Mouse (Mus musculus): ENCODE data around the gene Mien1. TPM values are rescaled to one million over a fixed set of nuclear protein-coding genes. Genes with fewer than 3 reads are reported as not detected.

The Mien1 gene
- total RNA-seq, 2 experiments from 2014 or later = 53.5 to 55.3 TPM

DNA sequence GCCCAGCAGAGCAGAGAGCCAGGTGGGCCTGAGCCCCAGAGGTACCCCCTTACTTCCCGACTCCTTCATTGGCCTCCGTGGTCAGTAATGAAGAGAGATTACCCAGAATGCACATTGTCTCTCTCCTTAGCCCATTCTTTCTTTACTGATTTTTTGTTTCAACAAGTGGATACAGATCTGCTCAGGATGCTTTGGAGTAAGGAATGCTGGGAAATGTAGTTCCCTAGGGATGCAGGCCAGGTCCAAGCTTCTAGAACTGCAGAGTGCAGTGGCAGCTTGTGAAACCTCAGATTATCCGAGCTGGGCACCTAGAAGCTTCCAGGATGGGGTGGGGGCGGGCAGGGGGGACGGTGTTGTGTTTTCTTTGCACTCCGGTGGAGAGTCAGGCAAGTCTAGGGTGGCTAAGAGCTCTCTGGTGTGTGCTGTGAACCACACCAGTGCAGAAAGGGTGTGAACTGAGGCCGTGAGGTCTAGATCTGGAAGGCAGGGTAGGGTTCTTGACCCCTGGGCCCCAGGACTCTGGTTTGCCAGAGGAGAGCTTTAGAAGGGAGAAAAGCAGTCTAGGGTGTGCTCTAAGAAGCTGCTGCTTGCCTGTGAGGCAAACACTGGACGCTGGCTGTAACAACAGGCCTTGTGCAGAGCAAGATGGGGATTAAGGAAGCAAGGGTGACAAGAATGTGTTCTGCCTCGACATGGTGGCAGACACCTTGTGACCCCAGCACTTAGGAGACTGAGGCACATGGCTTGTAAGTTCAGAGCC, 6.9 kb downstream of the Mien1 start:
- DNase-seq (ENCODE audit: low spot score in 2 of 2) = no peak

- no peak for DNase-seq (ENCODE audit: low spot score in 2 of 2)
Observed at GRCm38 (mm10) chr11:98428436-98428835, 10.4 kb downstream of the Mien1 start.

DNA sequence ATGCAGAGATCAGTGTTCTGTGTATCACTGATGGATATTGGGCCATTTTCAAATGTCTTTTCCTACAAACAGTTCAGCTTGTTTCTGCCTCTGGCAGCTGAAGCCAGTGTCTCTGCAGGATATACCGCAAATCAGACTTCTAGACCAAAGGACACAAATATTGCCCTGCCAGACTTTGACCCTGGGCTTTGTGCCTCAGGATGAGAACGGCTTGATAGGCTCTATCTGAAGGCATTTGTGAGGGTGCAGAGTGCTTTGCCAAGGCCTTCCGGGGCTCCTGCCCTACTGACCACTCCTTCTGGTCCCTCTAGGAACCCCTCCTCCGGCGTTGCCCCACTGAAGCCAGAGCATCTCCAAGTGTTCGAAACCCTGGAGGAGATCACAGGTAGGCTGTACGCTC, 12.2 kb downstream of the Mien1 start:
- no peak for DNase-seq (ENCODE audit: low spot score in 2 of 2)

- no peak for DNase-seq (ENCODE audit: low spot score in 2 of 2)
Observed at GRCm38 (mm10) chr11:98418939-98419547, 19.7 kb downstream of the Mien1 start.

DNA sequence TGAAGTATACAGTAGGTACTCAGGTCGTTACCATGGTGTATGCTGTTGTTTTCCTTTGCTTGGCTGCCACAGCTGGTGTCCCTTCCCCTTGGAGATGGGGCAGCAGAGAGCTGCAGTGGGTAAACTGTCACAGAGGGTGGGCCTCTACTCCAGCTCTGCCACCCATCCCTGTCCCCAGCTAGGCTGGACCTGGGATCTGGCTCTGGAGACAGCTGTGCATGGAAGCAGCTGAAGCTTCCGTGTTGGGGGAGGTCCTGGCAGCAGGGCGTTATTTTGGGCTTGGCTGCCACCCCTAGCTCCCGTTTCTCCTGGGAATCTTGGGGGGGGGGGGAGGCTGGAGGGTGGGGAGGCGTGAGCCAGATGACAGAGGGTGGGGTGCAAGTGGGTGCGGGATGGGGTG, 20.5 kb downstream of the Mien1 start:
- DNase-seq (ENCODE audit: low spot score in 2 of 2) = no peak

DNA sequence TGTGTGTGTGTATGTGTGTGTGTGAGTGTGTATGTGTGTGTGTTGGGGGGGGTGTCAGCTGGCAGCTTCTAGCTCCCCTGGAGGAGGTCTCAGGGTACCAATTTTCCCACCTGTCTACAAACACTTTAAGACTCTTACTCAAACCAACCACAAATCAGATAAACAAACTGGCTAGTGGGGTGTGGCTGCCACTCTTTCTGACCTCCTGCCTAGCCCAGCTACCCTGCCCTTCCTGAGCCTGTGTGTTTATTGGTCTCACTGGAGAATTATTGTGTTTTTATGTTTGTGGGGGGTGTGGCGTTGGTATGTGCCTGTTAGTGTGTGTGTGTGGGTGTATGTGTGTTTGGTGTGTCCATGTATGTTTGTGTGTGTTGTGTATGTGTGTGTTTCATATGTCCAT, 21.7 kb downstream of the Mien1 start:
- DNase-seq (ENCODE audit: low spot score in 2 of 2) = no peak

GRCm38 (mm10) chr11:98414162-98414561, 24.6 kb downstream of the Mien1 start:
- no peak for DNase-seq (ENCODE audit: low spot score in 2 of 2)

- no peak for DNase-seq (ENCODE audit: low spot score in 2 of 2)
Observed at GRCm38 (mm10) chr11:98413731-98414130, 25.1 kb downstream of the Mien1 start.

DNA sequence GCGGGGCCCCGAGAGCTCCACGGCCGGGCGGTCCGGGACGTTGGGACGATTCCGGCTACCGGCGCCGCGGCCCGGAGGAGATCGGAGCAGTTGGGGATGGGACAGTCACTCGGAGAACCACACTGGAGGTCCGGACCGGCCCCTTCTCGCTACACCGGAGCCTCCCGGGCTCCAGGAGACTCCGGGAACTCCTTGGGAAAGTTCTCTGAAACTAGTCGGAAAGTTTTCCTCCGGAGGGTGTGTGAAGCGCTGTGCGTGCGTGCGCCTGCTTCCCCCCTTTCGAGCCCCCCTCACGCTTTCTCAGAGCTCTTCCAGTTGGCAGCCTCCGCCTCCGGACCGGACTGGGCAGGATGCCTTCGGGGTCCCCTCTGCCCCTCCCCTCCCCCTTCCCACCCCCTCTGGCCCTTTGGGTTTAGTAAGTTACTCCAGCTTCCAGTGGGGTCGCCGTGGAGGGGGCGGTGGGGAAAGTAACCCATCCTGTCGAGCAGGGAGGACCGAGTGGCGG, 25.9 kb downstream of the Mien1 start:
- no peak for DNase-seq (ENCODE audit: low spot score in 2 of 2)

DNA sequence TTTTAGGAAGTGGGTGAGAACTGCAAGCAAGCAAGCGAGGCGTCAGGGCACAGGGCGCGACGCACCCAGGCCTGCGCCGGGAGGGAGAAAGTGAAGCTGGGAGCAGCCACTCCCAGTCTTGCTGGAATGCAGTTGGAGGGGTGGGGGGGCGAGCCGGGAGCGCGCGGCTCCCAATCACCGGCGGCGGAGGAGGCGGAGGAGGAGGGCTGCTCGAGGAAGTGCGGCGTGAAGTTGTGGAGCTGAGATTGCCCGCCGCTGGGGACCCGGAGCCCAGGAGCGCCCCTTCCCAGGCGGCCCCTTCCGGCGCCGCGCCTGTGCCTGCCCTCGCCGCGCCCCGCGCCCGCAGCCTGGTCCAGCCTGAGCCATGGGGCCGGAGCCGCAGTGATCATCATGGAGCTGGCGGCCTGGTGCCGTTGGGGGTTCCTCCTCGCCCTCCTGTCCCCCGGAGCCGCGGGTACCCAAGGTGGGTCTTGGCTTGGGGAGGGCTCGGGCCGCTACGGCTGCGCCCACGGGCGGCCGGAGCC, 26.5 kb downstream of the Mien1 start, which contains the start of gene Erbb2:
Erbb2 (plus strand) TSS at position 198 of the 524 bp plus-strand sequence.
- peak in 1 of 2 experiments; percentile 50 for DNase-seq (ENCODE audit: low spot score in 2 of 2)

DNA sequence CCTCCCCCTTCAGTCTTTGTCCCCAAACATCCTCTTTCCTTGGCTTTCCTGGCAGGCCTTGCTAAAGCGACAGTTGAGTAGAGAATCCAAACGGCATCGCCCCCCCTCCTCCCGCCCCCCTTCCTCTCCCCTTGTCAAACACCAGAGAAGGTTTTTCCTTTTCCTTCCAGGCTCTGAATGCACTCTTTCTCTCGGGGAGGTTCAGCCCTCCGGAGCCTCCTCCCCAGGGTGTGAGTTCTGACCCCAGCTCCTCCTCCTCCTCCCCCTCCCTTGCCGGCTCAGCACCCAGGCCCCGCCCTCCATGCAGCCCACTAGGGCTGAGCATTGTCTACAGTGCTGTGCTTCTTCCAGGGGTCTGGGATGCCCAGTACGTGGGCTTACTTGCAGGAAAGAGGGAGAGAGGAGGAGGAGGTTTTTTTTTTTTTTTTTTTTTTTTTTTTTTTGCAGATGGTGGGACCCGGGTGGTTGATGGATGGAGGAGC, 29.4 kb downstream of the Mien1 start:
- no peak for DNase-seq (ENCODE audit: low spot score in 2 of 2)

GRCm38 (mm10) chr11:98408872-98409271, 29.9 kb downstream of the Mien1 start:
- no peak for DNase-seq (ENCODE audit: low spot score in 2 of 2)

DNA sequence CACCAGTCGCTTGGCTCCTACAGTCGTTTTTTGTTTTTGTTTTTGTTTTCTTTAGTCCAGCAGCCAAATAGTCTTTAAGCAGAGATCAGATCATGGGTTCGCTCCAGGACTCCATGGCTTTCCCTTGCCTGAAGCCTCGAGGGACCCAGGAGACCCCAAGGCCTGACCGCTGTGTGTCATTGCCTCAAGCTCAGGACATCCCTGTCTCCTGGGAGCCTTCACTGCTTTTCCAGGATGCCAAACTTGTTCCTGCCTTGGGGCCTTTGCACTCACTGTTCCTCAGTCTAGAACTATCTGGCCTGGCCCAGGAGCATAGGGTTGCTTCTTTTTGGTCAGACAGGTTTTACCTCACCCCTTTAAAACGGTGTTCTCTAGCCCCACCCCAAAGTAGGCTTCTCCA, 32.2 kb downstream of the Mien1 start:
- no peak for DNase-seq (ENCODE audit: low spot score in 2 of 2)

DNA sequence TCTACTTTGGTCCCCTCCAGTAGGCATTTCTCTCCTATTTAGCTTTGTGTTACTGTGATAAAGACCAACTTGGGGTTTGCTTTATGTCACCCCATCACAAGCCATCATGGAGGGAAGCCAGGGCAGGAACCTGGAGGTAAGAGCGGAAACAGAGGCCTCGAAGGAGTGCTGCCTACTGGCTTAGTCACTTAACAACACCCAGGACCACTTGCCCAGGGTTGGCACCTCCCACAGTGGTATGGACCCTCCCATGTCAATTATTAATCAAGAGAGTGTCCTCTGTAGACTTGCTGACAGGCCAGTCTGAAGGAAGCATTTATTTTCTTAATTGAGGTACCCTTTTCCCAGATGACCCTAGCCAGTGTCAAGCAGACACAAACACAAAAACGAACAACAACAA, 38.0 kb downstream of the Mien1 start:
- DNase-seq (ENCODE audit: low spot score in 2 of 2) = no peak

DNA sequence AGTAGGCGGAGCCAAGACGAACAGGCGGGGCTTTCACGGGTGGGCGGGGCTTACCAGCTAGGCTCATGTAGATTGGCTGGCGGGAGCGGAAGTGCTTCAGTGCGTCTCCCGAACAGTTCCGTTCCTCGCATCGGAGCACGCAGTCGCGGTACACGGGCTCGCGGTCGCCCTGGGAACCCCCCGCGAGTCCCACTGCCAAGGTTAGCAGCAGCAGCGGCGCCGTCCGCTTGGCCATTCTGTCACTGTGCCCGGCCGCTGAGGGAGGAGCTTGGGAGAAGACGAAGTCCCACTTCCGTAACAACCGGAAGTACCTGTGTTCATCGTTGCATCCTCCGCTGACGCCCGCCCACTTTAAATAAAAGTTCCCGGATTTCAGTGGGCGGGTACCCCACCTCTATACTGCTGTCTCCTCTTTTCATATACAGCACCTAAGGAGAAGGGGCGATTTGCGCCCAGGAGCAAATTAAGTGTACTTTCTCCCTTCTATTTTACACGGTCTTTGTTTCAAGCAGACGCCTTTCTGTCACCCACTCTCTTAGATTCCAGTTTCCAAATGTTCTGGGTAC, 38.5 kb downstream of the Mien1 start, which contains the start of gene Pgap3:
Pgap3 (minus strand) TSS at position 330 of the 566 bp plus-strand sequence.
- peak; percentile 55 to 78 for DNase-seq (ENCODE audit: low spot score in 2 of 2)

GRCm38 (mm10) chr11:98397946-98398345, 40.8 kb downstream of the Mien1 start:
- no peak for DNase-seq (ENCODE audit: low spot score in 2 of 2)

- DNase-seq (ENCODE audit: low spot score in 2 of 2) = no peak
Observed at GRCm38 (mm10) chr11:98395041-98395440, 43.8 kb downstream of the Mien1 start.

DNA sequence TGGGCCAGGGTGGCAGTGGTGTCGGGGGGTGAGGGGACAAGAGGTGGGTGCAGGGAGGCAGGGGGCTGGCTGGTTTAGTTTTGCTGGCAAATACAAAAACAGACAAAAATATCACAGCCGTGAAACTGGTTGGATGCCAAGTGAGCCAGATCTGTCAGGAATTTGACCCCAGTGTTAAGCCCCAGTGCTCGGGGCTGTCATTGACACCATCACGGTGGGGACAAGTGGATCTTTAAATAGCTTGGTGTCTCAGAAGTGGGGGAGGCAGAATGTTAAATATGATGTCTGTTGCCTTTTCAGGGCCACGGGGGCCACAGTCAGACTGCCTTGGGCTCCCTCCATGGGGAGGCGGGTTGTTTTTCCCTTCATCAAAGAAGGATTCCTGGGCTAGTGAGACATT, 44.5 kb downstream of the Mien1 start:
- no peak for DNase-seq (ENCODE audit: low spot score in 2 of 2)

DNA sequence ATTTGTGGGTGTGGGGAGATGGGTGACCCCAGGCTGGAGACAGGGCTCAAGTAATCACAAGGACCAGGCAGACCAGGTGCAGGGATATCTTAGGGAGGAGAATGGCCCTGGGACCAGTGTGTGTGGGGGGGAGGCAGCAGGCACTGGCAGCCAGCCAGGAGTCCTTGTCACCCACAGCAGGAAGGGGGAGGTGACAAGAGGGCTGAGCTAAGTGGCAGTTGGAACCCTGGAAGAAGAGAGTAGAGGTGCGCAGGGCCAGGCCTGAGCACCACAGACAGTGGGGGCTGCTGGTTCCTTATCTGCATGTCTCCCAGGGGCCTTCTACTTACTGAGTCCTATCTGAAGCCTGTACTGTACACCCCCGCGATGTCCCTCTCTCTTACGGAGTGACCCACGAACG, 45.5 kb downstream of the Mien1 start:
- no peak for DNase-seq (ENCODE audit: low spot score in 2 of 2)

DNA sequence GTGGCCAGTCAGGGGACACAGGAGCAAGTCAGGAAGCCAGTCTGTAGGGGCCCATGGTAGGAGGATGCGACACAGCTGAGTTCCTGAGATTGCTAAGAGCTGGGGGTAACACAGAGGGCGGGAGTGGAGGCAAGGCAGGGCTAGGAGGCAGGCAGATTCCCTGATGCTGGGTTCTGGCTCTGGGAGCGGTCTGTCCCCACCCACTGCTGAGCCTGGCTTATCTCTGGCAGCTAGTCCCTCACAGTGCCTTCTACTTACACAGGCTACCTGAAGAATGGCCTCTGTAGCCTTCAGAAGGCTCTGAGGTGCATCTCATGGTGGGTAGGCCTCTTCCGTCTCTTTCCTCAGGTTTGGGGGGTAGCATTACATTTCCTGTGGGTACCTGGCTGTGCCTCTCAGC, 46.1 kb downstream of the Mien1 start:
- no peak for DNase-seq (ENCODE audit: low spot score in 2 of 2)

- no peak for DNase-seq (ENCODE audit: low spot score in 2 of 2)
Observed at GRCm38 (mm10) chr11:98392034-98392433, 46.8 kb downstream of the Mien1 start.

DNA sequence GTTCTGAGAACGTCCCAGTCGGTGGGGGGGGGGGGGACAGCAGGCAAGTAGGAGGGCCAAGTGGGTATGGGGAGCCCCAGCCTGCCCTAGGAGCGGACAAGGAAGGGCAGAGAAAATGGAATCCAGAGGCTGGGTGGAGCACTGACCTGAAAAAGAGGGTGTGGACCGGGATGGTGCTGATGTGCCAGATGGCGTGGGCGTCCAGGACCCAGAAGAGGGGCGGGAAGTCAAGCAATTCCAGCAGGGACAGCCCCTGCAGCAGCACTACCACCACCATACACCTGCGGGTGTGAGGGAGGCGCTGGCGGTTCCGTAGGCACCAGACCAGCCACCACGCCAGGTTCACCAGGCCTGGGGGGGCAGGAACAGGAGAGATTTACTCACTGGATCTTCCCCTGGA, 48.6 kb downstream of the Mien1 start:
- no peak for DNase-seq (ENCODE audit: low spot score in 2 of 2)
